Mouse (Mus musculus): ENCODE results near the gene Rufy1.
A peak's percentile ranks its signal among the peaks of the same experiment; 100 is the strongest.

Gene Rufy1

DNA sequence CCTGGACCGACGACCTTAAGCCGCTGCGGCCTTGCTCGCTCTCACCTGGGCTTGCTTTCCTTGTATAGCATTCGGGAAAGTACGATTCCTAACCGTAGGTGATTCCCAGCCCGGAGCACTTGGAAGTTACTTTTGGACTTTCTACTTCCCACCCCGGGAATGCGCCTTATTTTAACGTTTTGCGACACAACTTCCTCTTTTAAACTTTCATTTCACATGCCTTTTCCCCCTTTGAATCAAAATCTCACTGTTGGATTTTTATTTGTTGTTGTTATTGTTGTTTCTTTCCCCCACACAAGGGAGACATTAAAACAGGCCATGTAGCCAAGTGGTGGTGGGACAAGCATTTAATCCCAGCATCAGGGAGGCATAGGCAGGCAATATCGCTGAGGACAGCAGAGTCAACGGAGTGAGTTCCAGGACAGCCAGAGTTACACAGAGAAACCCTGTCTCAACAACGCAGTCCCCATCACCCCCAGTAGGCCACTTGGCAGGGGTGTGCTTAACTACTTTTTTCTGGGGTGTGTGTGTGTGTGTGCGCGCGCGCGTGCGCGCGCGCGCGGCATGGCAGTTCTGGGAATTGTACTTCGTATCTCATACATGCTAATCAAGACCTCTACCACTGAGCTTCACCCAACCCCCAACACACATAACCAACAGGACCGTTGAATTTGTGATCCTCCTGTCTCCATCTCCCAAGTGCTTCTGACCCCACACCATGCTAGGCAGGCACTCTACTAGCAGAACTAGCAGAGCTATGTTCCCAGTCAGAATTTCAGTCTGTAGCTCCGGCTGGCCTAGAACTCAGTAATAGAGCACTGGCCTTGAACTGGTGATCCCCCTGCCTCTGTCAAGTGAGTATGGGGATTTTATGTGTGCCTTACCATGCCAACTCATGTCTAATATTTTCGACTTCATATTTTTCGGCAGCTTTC, 476 bp upstream of the Rufy1 start:
- DNase-seq (ENCODE audit: inconsistent age in 2 of 2, low spot score in 1 of 2) = peak; percentile 55 to 83

DNA sequence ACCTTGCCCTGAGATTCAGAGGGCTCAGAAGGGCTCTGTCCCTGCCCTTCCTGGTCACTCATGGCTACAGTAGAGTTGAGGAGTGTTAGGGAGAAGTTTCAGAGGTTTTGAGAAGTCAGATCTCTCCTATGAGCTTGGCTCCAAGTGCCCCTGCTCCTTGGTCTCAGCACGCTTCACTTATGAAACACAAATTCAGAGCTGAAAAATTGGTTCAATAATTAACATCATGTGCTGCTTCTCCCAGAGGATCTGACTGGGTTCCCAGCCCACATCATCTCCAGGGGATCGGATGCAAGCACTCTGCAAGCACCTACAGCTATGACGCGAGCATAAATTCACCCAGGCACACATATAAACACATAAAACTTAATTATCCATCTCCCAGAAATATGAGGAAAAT, 4.9 kb downstream of the Rufy1 start:
- DNase-seq (ENCODE audit: inconsistent age in 2 of 2, low spot score in 1 of 2) = no peak

DNA sequence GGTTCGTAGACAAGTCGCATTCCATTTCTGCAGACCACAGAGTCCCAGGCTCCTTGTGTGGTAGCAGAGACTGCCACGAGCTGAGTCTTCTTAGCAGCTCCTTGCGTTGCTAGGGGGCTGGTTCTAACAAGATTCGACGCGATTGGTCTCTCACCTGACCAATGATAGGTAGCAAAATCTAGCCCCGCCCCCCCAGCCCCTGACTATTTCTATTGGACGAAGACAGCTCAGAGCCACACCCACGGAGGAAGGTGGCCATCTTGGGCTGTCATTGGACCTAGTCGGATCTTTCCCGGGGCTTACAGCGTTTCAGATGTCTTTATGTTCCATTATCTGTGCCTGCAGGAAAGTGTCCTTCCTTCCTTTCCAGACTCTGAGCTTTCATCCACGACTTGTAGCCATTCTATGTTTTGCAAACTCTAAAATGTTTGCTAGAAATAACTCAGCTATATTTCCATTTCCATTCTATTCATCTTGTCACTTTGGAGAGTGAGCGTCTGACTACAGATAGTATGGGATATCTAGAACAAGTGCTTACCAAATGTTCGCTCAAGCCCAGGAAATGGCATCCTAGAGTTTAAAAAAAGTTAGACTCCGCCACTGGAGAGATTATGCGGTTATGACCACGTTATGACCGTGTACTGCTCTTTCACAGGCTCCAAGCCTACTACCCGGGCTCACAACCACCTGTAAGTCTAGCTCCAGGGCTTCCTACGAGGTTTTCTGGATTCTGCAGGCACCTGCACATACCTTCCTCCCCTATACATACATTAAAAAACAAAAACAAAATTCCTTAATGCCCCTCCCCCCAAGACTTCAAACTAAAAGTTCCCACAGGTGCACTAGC, 8.8 kb downstream of the Rufy1 start:
- peak; percentile 62 to 72 for DNase-seq (ENCODE audit: inconsistent age in 2 of 2, low spot score in 1 of 2)

DNA sequence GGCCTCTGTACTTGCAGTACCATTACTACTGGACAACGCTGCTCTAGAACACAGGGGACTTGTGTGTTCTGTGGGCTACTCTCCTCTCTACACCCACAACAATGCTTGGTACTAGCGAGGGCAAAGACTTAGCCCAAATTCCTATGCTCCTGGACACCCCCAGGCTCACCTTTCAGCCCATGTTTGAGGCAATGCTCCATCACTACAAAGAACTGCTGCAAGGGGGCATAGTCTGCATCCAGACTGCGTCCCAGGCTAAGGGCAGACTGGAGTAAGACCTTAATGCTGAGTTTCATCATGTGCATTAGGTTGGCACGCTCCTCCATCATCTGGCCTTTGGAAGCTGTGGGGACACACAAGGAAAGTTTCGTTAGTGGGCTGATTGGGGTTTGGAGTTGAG, 9.5 kb downstream of the Rufy1 start:
- DNase-seq (ENCODE audit: inconsistent age in 2 of 2, low spot score in 1 of 2) = no peak

DNA sequence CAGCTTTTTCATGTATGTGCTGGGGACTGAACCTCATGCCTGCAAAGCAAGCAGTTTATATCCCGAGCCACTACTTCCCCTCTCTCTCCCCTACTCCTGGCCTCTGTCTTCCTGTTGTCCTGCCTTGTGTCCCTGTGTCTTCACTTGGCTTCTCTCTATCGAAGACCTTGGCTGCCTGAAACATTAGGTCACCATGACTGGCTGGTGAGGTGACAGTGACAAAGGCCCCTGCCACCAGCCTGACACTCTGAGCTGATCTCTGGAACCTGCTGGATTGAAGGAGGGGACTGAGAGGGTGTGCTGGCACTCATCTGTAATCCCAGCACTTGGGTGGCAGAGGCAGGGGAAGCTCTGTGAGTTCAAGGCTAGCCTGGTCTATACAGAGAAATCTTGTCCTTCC, 13.1 kb downstream of the Rufy1 start:
- DNase-seq (ENCODE audit: inconsistent age in 2 of 2, low spot score in 1 of 2) = peak; percentile 62 to 74

DNA sequence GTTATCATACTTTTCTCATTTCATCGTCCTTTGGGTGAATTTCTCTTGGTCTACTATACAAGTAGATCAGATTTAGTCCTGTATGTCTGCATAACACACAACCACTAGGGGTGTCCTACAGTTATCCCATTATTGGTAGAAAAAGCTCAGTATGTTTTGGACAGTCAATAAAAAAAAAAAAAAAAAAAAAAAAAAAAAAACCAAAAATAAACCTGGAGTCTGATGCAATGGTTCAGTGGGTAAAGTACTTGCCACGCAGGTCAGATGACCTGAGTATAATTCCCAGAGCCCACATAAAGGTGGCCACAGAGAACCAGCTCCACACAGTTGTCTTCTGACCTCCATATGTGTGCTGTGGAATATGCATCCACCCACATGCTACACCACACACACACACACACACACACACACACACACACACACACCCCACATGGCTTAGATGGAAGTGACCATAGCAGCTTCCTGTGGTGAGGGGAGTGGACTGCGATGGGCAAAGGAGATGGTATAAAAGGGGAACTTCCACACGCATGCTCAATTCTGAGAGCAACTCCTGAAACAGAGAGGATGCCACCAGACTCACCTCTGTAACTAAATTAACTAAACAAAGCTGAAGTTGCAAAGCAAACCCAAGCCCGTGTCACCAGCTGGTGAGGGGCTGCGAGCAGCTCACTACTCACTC, 15.2 kb downstream of the Rufy1 start:
- no peak for DNase-seq (ENCODE audit: inconsistent age in 2 of 2, low spot score in 1 of 2)

DNA sequence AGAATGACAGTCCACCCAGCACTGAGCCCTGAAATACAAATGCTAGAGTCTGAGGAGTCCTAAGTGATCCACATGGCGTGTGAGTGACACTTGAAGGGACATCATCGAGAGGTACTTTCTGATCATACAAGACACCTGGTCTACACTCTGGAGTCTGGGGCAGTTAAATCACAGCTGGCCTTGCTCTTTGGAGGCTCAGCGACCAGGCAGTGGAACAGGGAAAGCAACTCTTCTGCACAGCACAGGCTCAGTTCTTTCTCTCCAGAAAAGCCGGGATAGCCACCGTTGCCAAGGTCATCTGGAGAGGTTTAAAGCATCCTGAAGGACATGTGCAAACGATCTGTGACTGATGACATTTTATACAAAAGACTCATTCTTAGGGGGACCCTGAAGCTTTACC, 23.7 kb downstream of the Rufy1 start:
- DNase-seq (ENCODE audit: inconsistent age in 2 of 2, low spot score in 1 of 2) = peak; percentile 69

DNA sequence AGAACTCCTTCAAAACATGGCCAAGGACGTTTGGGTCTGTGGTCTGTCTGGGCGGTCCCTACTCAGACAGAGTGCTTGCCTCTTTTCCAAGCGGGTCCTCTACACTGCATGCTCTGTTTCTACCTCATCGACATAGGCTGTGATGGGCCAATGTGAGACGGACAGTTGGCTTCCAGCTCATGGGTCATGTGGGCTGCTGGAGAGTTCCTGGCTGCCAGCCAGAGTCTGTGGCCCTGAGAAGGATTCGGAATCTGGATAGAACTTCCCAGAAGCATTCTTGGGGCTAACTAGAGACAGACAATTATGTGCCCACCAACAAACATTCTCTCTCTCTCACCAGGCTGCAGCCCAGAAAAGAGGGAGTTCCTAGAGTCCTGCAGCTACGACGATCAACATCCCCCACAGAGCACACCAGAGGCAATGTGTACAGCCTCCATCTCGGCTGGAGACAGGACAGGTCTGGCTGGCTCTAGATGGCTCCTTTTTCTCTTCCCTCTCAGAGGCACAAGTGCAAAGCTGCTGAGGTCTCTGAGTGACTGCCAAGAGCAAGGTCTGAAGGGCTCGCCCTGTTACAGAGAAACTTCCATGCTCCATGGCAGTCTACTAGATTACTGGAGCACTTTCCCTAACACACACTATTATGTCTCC, 27.4 kb downstream of the Rufy1 start:
- peak; percentile 83 to 91 for DNase-seq (ENCODE audit: inconsistent age in 2 of 2, low spot score in 1 of 2)

DNA sequence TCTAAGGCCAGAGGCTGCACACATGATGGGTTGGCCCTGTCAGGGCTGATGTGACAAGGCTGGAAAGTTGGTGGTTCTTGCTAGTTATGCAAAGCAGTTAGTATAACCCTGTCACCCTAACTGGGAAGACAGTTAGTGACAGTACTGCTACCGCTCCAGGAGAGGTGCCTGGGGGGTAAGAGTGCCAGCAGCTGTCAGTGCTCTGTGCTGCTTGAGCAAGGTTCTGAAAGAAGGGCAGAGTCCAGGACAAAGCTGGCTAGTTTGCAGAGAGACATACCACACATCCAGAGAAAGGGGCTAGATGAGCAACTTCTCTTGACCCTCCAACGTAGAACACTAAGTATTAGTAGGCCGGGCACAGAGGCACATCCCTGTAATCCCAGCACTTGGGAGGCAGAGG, 28.4 kb downstream of the Rufy1 start:
- no peak for DNase-seq (ENCODE audit: inconsistent age in 2 of 2, low spot score in 1 of 2)

DNA sequence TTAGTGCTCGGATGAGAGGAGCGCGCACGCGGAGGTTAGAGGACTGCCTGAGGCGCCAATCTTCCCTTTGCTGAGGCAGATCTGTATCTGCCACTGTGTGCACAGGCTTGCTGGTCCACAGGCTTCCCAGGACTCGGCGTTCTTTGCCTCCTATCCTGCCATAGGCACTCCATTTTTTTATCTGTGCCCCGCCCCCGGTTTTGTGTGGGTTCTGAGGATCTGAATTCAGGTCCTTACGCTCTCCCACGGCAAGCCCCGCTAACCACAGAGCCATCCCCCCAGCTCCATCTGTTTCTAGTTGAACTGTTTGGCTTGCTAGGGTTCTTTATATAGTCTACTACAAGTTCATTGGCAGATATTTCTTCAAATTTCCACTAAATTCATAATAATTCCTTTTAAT, 32.1 kb downstream of the Rufy1 start:
- no peak for DNase-seq (ENCODE audit: inconsistent age in 2 of 2, low spot score in 1 of 2)

DNA sequence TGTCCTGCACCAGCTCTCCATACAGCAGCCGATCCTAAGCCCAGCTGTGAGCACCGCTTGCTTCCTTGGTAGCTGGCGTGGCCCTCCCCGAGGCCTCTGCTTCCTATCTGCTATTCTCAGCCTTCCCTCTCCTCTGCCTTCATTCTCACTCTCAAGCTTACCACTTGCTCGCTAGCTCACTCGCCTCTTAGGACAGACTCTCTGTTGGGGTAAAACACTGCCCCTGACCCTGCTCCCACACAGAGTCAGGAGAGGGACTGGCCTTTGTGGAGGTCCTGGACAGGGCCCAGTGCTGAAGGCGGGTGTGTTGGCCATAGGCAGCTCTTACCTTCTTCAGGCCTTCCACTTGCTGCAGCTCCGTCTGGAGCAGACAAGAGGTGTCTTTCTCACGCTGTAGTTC, 33.6 kb downstream of the Rufy1 start:
- DNase-seq (ENCODE audit: inconsistent age in 2 of 2, low spot score in 1 of 2) = no peak

DNA sequence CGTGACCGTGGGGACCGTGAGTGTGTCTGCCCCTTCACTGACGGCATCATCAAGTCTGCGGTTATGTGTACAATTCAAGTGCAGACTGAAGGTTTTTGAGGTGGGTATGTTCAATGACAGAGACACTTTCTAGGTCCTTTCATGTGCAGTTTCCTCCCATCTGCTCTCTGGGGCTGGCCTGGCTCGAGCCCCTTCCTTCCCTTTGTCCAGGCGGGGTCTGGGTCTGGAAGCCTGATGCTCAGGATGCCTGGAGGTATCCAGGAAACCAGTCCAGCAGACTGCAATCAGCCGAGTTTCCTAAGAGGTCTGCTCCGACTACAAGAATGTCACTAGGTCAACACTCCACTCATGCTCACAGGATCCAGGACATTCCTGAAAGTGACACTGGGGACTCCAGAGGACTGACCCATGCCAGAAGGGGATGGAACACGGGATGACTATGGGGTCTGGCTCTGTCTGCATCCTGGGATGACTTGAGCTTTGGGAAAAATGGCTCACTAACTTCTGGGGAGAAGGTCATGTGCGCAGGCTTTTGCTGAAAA, 34.1 kb downstream of the Rufy1 start:
- DNase-seq (ENCODE audit: inconsistent age in 2 of 2, low spot score in 1 of 2) = no peak

DNA sequence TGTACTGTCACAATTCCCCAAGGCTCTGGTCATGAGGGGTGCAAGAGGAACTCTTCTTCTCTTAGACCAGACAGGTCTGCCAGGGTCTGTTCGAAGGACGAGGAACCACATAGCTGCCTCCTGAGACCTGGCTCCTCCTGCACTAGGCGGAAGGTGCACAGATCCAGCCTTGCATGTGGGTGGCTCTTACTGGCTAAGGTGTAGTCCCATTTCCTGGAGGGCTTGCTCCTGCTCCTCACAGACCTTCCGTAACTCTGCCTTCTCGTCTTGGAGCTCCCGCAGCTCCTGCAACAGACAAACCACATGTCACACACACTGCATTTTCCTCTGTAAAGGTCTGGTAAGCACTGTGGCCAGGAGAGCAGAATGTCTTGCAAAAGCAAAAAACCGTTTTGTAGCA, 36.2 kb downstream of the Rufy1 start:
- DNase-seq (ENCODE audit: inconsistent age in 2 of 2, low spot score in 1 of 2) = no peak

DNA sequence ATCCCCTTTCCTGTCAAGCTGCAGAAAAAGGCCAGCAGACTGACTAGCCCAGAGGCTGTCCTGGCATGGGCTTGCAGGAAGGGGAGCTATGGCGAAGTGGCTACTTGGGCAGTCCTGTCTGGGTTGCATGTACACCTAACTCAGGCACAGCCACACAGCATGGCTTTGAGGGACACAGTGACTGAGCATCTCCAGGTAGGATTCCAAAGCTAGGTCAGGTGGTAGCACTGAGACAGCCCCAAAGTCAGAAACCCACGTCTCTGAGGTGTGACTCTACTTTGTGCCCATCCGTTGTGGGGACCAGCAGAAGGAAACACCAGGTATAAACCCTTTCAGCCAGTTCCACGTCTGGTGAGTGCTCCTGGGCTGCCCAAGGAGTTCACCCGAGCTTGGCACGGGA, 37.6 kb downstream of the Rufy1 start:
- DNase-seq (ENCODE audit: inconsistent age in 2 of 2, low spot score in 1 of 2) = no peak

DNA sequence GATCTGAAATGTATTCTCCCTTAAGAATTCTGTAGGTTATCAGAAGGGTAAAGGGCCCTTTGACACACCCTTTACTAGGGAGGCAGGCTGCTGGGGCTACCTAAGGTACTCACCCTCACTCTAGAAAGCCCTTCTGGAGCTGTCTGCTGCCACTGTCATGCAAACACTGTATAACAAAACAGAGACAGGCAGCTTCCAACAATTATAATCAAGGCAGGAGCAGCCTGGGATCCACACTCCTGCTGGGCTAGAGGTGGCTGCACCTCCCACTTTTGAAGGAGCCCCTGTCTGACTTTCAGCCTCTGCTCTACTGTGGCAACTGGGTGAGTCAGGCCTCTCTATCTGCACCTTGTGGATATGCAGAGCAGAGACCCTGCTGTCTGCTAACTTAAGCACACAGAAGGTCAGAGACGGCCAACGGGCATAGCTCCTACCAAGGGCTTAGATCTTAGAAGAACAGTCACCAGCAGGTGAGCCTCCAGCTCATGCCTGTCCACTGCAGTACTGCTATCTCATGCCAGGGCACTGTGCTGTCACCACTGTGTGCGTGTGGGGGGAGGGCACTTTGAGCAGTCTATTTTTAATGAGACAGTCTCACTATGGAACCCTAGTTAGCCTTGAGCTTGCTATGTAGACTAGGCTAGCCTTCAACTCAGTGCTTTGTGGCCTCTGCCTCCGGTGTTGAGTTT, 39.5 kb downstream of the Rufy1 start:
- DNase-seq (ENCODE audit: inconsistent age in 2 of 2, low spot score in 1 of 2) = no peak

DNA sequence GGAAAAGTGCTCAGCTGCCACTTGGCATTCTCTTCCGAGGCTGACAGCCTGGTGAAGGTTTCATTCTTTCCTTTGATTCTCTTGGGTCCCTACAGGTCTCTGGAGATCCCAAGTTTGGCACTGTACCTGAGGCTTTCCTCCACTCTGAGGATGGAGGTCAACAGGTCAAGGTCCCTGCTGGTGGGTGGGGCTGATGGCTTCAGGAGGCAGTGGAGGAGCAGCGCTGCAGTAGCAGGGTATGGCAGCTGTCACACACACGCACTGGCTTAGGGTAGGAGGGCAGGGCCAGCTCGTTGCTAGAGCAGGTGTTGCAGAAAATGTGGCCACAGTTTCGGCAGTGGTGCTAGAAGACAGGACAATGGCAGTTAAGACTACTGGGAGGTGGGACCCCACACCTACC, 41.3 kb downstream of the Rufy1 start:
- no peak for DNase-seq (ENCODE audit: inconsistent age in 2 of 2, low spot score in 1 of 2)

DNA sequence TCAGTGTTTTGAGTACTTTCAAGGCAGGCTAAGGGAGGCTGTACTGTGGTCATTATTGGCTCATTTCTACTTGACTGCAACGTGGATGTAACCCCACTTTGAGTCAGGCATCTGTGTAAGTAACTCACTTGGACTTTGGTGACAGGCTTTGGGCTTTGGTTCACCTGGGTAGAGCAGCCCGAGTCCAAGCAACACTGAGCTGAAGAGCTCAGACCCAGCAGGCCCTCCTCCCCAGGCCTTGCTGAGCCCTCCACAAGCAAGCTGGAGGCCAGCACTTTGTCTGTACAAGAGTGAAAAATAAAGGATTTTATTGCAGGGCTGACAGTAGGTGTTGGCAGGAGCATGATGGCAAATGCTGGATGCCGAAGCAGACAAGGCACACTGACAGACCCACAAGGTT, 41.9 kb downstream of the Rufy1 start:
- no peak for DNase-seq (ENCODE audit: inconsistent age in 2 of 2, low spot score in 1 of 2)

DNA sequence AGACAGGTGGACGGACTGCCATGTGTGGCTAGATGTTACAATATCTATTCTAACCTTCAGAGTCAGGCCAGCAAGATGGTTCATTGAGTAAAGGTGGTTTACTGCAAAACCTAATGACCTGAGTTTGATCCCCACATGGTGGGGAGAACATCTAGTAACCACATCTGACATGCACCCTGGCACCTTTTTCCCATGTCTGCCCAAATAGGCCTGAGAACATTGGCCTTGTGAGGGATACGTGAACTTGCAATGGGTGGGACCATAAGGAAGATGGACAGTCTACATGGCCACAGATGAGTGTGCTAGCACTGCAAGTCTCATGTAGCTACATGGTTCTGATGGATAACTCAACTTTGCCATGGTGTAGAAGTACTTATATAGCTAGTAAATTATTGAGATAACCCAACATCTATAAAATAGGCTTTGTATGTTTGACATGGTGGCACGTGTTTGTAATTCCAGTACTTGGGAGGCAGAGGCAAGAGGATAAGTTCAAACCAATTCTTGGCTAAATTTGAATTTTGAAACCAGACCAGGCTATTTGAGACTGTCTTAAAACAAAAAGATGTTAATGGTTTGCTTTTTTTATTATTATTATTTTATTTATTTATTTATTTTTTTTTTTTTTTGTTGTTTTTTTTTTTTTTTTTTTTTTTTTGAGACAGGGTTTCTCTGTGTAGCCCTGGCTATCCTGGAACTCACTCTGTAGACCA, 42.6 kb downstream of the Rufy1 start:
- DNase-seq (ENCODE audit: inconsistent age in 2 of 2, low spot score in 1 of 2) = no peak

DNA sequence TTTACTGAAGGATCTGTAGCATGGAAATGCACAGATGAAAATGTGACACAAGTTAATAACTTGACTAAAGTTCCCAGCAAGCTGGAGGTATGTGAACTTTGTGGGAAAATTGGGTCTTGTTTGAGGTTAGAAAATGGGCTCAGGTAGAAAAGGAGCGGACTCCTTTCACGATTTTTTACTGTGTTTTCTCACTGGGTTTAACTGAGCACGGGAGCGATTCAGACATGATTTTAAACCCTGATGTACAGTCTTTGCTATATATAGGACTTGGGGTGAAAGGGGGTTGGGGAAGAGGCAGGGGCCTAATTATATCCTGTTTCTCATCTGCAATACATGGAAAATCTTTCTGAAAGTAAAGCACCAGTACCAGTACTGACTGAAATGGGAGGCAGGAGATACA, 43.2 kb downstream of the Rufy1 start:
- DNase-seq (ENCODE audit: inconsistent age in 2 of 2, low spot score in 1 of 2) = no peak
